In genomic region chr1:173190540-173190939, GRCm38 (mm10) we compare ENCODE assay signal across 51 mouse cellular contexts. TPM values are rescaled to one million over a fixed set of nuclear protein-coding genes. Genes with fewer than 3 reads are reported as not detected.
"Had no signal": no experiment of that assay in that cellular context is flagged by ENCODE, and none has a peak within 500 bp of the region (broad histone marks: within the 10 kb centered on the region; RNA-seq: fewer than 3 reads in every experiment).

Gene Olfr1406 (minus strand): TSS chr1:173190640.

- H3K4me2 ChIP-seq: heart, embryonic 11.5 days; heart, embryonic 12.5 days; heart, embryonic 13.5 days; heart, embryonic 15.5 days; hindbrain, embryonic 12.5 days; hindbrain, embryonic 13.5 days; hindbrain, embryonic 14.5 days; hindbrain, embryonic 15.5 days; intestine, embryonic 15.5 days; kidney, embryonic 15.5 days had no signal

- H3K9ac ChIP-seq: heart, embryonic 12.5 days; heart, embryonic 13.5 days; heart, embryonic 15.5 days; hindbrain, embryonic 12.5 days; hindbrain, embryonic 13.5 days; hindbrain, embryonic 14.5 days; hindbrain, embryonic 15.5 days; intestine, embryonic 15.5 days; kidney, embryonic 15.5 days had no signal

- H3K4me1 ChIP-seq: heart, embryonic 12.5 days; heart, embryonic 13.5 days; heart, embryonic 15.5 days; hindbrain, embryonic 10.5 days; hindbrain, embryonic 12.5 days; hindbrain, embryonic 13.5 days; hindbrain, embryonic 15.5 days; intestine, embryonic 15.5 days; kidney, embryonic 15.5 days had no signal

- H3K36me3 ChIP-seq: heart, embryonic 12.5 days; heart, embryonic 13.5 days; heart, embryonic 15.5 days; hindbrain, embryonic 10.5 days; hindbrain, embryonic 12.5 days; hindbrain, embryonic 13.5 days; hindbrain, embryonic 15.5 days; intestine, embryonic 15.5 days; kidney, embryonic 15.5 days had no signal

- H3K9me3 ChIP-seq: heart, embryonic 12.5 days; heart, embryonic 13.5 days; heart, embryonic 15.5 days; hindbrain, embryonic 10.5 days; hindbrain, embryonic 12.5 days; hindbrain, embryonic 13.5 days; hindbrain, embryonic 15.5 days; intestine, embryonic 15.5 days; kidney, embryonic 15.5 days had no signal

- H3K27ac ChIP-seq: heart, embryonic 13.5 days; heart, embryonic 15.5 days; hindbrain, embryonic 10.5 days; hindbrain, embryonic 12.5 days; hindbrain, embryonic 13.5 days; hindbrain, embryonic 14.5 days; hindbrain, embryonic 15.5 days; hindbrain, postnatal 0 days; intestine, embryonic 15.5 days; kidney, embryonic 15.5 days; kidney, postnatal 0 days; layer of hippocampus, adult 2 months; left cerebral cortex, adult 2 months had no signal

- H3K27me3 ChIP-seq: heart, embryonic 12.5 days; heart, embryonic 13.5 days; heart, embryonic 15.5 days; hindbrain, embryonic 12.5 days; hindbrain, embryonic 13.5 days; hindbrain, embryonic 15.5 days; intestine, embryonic 15.5 days; kidney, embryonic 15.5 days had no signal

- DNase-seq: heart, postnatal 10 days; heart, postnatal 14 days; heart, postnatal 36 days; kidney, adult 11 months; kidney, adult 18-20 months; kidney, adult 2 months; kidney, adult 8-10 months; kidney, adult 9 months; kidney, postnatal 10 days; kidney, postnatal 14 days; kidney, postnatal 25 days; kidney, postnatal 36 days; kidney, postnatal 4 days; layer of hippocampus, adult 9-11 months; layer of hippocampus, postnatal 36 days had no signal

- ATAC-seq: hindbrain, embryonic 16.5 days; hindbrain, postnatal 0 days; inflammation-experienced regulatory T-cells, adult 6 months; intestine, embryonic 15.5 days; intestine, embryonic 16.5 days; intestine, postnatal 0 days had no signal

- H3K4me3 ChIP-seq: heart, embryonic 12.5 days; heart, embryonic 13.5 days; heart, embryonic 15.5 days; hindbrain, embryonic 10.5 days; hindbrain, embryonic 12.5 days; hindbrain, embryonic 13.5 days; hindbrain, embryonic 15.5 days; intestine, embryonic 15.5 days; kidney, embryonic 15.5 days; layer of hippocampus, adult 2 months; left cerebral cortex, adult 2 months had no signal

RNA-seq across cellular contexts. Expression of gene Olfr1406, which starts in this region (rescaled TPM):
- total RNA-seq: heart, postnatal 10 days; heart, postnatal 14 days; heart, postnatal 25 days; heart, postnatal 36 days; hematopoietic stem cell, adult 5-6 weeks; hindbrain, postnatal 0 days; layer of hippocampus, adult 18-20 months; layer of hippocampus, adult 2 months; layer of hippocampus, adult 8-10 months; layer of hippocampus, postnatal 10 days; layer of hippocampus, postnatal 14 days; layer of hippocampus, postnatal 25 days; layer of hippocampus, postnatal 36 days; left cerebral cortex, adult 18-20 months; left cerebral cortex, adult 2 months; left cerebral cortex, adult 8-10 months had no signal
- polyA plus RNA-seq: heart, embryonic 11.5 days; heart, embryonic 12.5 days; heart, embryonic 13.5 days; heart, embryonic 14.5 days; heart, embryonic 15.5 days; heart, embryonic 16.5 days; heart, postnatal 0 days; hindbrain, embryonic 10.5 days; hindbrain, embryonic 11.5 days; hindbrain, embryonic 12.5 days; hindbrain, embryonic 13.5 days; hindbrain, embryonic 14.5 days; hindbrain, embryonic 15.5 days; hindbrain, embryonic 16.5 days; hindbrain, postnatal 0 days; inflammation-experienced regulatory T-cells, adult 6 months; intestine, embryonic 14.5 days; intestine, embryonic 15.5 days; intestine, embryonic 16.5 days; intestine, postnatal 0 days; kidney, adult 2 months; kidney, embryonic 14.5 days; kidney, embryonic 15.5 days; kidney, embryonic 16.5 days; kidney, postnatal 0 days; large intestine, adult 2 months had no signal
